Mouse (Mus musculus) liver, embryonic 13.5 days (tissue): ENCODE results near the gene Pdcd11. TPM values are rescaled to one million over a fixed set of nuclear protein-coding genes. Genes with fewer than 3 reads are reported as not detected.

Experiments used
- ATAC-seq: fragments of 200-750 bp; cut with Nextera tagmentation; 2 replicates; pipeline ENCODE4 v1.8.0; 2017; ENCODE audit warnings: low read depth, mild to moderate bottlenecking, moderate number of reproducible peaks, moderate library complexity
- DNase-seq: peaks from one replicate; pipeline ENCODE4 v3.0.0; 2022
- H3K27ac ChIP-seq: fragments of 300-500 bp; sonication (generic); 2 replicates; pipeline ENCODE4 v1.5.1; 2015; ENCODE audit warnings: moderate library complexity, mild to moderate bottlenecking, inconsistent platforms
- H3K27me3 ChIP-seq: fragments of 300-500 bp; sonication (generic); 2 replicates; pipeline ENCODE4 v1.6.1; 2015; ENCODE audit warnings: mild to moderate bottlenecking, inconsistent platforms
- H3K36me3 ChIP-seq: fragments of 300-500 bp; sonication (generic); 2 replicates; pipeline ENCODE4 v1.6.1; 2015; ENCODE audit warnings: mild to moderate bottlenecking, inconsistent platforms
- H3K4me1 ChIP-seq: fragments of 300-500 bp; sonication (generic); replicated peaks from 2 replicates; pipeline ENCODE4 v1.6.1; 2015; ENCODE audit warnings: inconsistent platforms
- H3K4me2 ChIP-seq: fragments of 300-500 bp; sonication (generic); 2 replicates; pipeline ENCODE4 v1.6.1; 2015; ENCODE audit warnings: inconsistent platforms, mild to moderate bottlenecking, moderate library complexity
- H3K4me3 ChIP-seq: fragments of 300-500 bp; sonication (generic); replicated peaks from 2 replicates; pipeline ENCODE4 v1.5.1; 2015; ENCODE audit warnings: mild to moderate bottlenecking, inconsistent platforms
- H3K9ac ChIP-seq: fragments of 300-500 bp; sonication (generic); 2 replicates; pipeline ENCODE4 v1.6.1; 2015; ENCODE audit warnings: mild to moderate bottlenecking, inconsistent platforms
- H3K9me3 ChIP-seq: fragments of 300-500 bp; sonication (generic); replicated peaks from 2 replicates; pipeline ENCODE4 v1.6.1; 2016; ENCODE audit warnings: inconsistent platforms
- WGBS: fragments of 180-500 bp; shearing (Covaris S2); methylation state at CpG from one replicate; pipeline ENCODE4 v1.1.7; 2015; ENCODE audit not compliant: insufficient replicate concordance; 5-methylcytosine and 5-hydroxymethylcytosine counted together
- polyA plus RNA-seq: library from polyadenylated mRNA; unstranded; fragments of >200 nt; fragmentation: Nextera tagmentation; extraction: Ambion mirVana; gene quantifications from 2 replicates; pipeline ENCODE4 v1.2.1, GENCODE M21; 2015

Gene Pdcd11
- polyA plus RNA-seq, 1 experiment from 2014 or later = 6.5 TPM

- Histone ChIP-seq H3K27ac (peak within 1 kb of the TSS; percentile 94), H3K9ac (peak within 1 kb of the TSS; percentile 98), H3K36me3 (peaks cover 23% of the 10 kb centered on the region), H3K27me3 (no peaks in the 10 kb centered on the region), H3K4me2 (peak within 1 kb of the TSS; percentile 87), H3K4me3 (peak within 1 kb of the TSS; percentile 100), H3K9me3 (no peaks in the 10 kb centered on the region), H3K4me1 (peaks cover 27% of the 10 kb centered on the region)
- ATAC-seq = peak; percentile 51
- peak; percentile 97 for DNase-seq
- WGBS = 8% methylated on average over 49 of the region's 49 CpGs
Observed at GRCm38 (mm10) chr19:47067096-47067882, 23.3 kb upstream of the Pdcd11 start, which contains the start of gene Taf5. Taf5 (plus strand) TSS chr19:47067746.

GRCm38 (mm10) chr19:47067924-47068611 is 22.5 kb upstream of the Pdcd11 start:
- Histone ChIP-seq H3K9ac (peak overlapping the region; percentile 98), H3K27me3 (no peaks in the 10 kb centered on the region), H3K36me3 (peaks cover 31% of the 10 kb centered on the region), H3K27ac (peak overlapping the region; percentile 94), H3K9me3 (no peaks in the 10 kb centered on the region), H3K4me3 (peak overlapping the region; percentile 100), H3K4me2 (peak overlapping the region; percentile 87), H3K4me1 (peaks cover 27% of the 10 kb centered on the region)
- peak; percentile 87 for DNase-seq
- ATAC-seq = peak; percentile 98
- WGBS = under 1% methylated on average over 63 of the region's 72 CpGs

DNA sequence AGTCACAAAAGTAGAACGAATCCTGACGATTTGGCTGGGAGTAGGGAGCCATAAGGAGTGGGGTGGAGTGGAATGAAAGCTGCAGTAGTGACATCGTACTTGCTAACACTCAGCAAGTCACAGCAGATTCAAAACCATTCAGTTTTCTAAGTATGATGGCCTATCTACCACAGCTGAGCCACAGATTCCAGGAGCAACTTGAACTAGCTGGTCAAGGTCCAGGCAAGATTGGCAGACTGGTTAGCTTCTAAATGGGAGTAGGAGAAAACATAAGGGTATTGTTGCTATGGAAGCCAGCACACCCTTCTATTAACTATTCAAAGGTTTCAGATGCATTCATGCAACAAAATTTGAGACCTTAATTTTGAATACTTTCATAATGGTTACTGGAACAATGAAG is 2.3 kb upstream of the Pdcd11 start:
- Histone ChIP-seq H3K9ac (peak overlapping the region; percentile 31; the same call in 1 of the 2 replicates), H3K4me3 (0 out of 2 replicates have a peak overlapping the region, but pooled peaks have one; percentile 4), H3K4me2 (0 out of 2 replicates have a peak overlapping the region, but pooled peaks have one; percentile 16)

DNA sequence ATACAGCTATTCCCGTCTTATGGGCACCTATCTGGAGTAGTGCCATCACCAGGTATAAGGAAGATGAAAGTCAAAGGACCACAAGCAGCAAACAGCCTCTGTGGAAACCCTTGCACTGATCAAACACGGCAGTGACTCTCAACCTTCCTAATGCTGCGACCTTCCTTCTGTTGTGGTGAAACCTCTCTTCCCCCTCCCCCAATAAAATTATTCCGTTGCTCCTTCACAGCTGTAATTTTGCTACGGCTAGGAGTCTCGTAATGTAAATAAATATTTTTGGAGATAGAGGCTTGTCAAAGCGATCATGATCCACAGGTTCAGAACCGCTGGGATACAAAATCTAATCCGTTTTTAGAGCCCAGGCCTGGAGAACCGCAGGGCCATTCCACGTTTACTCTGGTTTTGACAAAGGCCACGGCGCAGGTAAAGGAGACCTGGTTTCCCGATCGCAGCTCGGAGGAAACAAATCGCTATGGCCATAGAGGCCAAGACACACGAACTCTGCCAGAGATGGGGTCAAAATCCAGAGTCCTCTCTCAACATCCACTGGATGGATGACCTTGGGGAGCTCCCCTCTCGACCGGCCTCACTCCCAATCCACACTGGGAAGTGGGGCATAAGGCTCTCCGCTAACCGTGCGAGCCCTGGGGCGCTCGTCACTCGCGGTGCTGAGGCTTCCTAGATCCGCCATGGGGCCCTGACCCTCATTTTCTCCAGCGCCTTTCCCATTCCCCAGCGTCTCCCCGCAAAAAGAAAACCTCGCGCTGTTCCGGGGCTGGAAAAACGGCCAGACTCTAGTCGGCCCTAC is 646 bp upstream of the Pdcd11 start:
- Histone ChIP-seq H3K9me3 (no peaks in the 10 kb centered on the region), H3K4me2 (peak overlapping the region; percentile 76), H3K27ac (peak overlapping the region; percentile 84), H3K4me3 (peak overlapping the region; percentile 95), H3K4me1 (peaks cover 36% of the 10 kb centered on the region), H3K27me3 (no peaks in the 10 kb centered on the region), H3K9ac (peak overlapping the region; percentile 98), H3K36me3 (peaks cover 44% of the 10 kb centered on the region)
- WGBS = under 1% methylated on average over 36 of the region's 36 CpGs
- DNase-seq (no peak), ATAC-seq (peak; percentile 60)

More for the DNA sequence above, 2.3 kb upstream of the Pdcd11 start:
- ATAC-seq (no peak), DNase-seq (no peak)
- H3K27me3 ChIP-seq = no peaks in the 10 kb centered on the region
- WGBS = 79% methylated on average over 3 of the region's 3 CpGs
- peaks cover 48% of the 10 kb centered on the region for H3K36me3 ChIP-seq
- H3K9me3 ChIP-seq = no peaks in the 10 kb centered on the region
- H3K4me1 ChIP-seq = peaks cover 36% of the 10 kb centered on the region
- H3K27ac ChIP-seq = no peak overlapping the region

- no peak for DNase-seq
- Histone ChIP-seq H3K27me3 (no peaks in the 10 kb centered on the region), H3K4me1 (no peaks in the 10 kb centered on the region), H3K27ac (no peak overlapping the region), H3K36me3 (peaks cover 99% of the 10 kb centered on the region), H3K4me2 (no peak overlapping the region), H3K9ac (no peak overlapping the region), H3K4me3 (no peak overlapping the region), H3K9me3 (no peaks in the 10 kb centered on the region)
- no peak for ATAC-seq
- 71% methylated on average over 5 of the region's 5 CpGs for WGBS
Observed at GRCm38 (mm10) chr19:47101080-47101479, 10.5 kb downstream of the Pdcd11 start.

- Histone ChIP-seq H3K9me3 (no peaks in the 10 kb centered on the region), H3K27ac (no peak overlapping the region), H3K4me1 (no peaks in the 10 kb centered on the region), H3K9ac (no peak overlapping the region), H3K4me3 (no peak overlapping the region), H3K4me2 (no peak overlapping the region), H3K36me3 (peaks cover 99% of the 10 kb centered on the region), H3K27me3 (no peaks in the 10 kb centered on the region)
- no peak for ATAC-seq
- 79% methylated on average over 9 of the region's 9 CpGs for WGBS
- DNase-seq = no peak
Observed at GRCm38 (mm10) chr19:47104641-47105271, 14.2 kb downstream of the Pdcd11 start.

DNA sequence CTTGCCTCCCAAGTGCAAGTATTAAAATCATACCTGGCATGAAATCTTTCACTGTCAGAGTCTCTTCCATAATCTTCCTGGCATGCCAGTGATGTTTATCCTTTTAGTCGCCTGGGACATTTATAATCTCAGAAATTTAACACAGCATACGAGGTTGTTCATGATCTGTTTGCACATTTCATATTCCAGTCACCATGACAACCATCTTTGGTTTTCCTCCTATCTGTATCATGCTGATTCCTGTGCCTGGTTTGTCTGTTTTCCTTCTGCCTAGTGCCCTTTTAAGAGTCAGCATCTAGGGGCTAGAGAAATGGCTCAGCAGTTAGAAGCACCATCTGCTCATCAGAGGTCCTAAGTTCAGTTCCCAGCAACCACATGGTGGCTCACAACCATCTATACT is 28.1 kb downstream of the Pdcd11 start:
- no peak overlapping the region for H3K4me2 ChIP-seq
- no peaks in the 10 kb centered on the region for H3K27me3 ChIP-seq
- ATAC-seq (no peak), DNase-seq (no peak)
- H3K4me1 ChIP-seq = no peaks in the 10 kb centered on the region
- H3K9ac ChIP-seq = no peak overlapping the region
- H3K9me3 ChIP-seq = no peaks in the 10 kb centered on the region
- H3K36me3 ChIP-seq = peaks cover 84% of the 10 kb centered on the region
- H3K4me3 ChIP-seq = no peak overlapping the region
- no peak overlapping the region for H3K27ac ChIP-seq
- WGBS = 78% methylated on average over 2 of the region's 2 CpGs

DNA sequence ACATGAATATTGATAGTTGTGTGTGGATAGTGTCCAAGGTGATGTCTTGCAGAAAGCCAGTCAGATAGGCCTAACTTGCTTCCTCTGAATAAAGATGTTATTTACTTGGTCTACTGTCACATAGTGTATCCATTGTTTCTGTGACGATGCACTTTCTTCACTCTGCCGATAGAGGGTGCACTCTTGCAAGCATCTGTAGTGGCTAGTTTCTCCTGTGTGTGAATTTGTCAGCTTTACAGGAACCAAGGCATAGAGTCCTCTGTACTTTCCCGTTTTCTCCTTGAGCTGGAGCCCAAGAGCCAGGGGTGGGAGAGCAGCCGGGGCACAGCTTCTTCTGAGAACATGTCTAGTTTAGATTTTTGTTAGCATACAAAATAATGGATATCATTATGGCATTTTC is 30.5 kb downstream of the Pdcd11 start:
- Histone ChIP-seq H3K4me2 (no peak overlapping the region), H3K36me3 (peaks cover 85% of the 10 kb centered on the region), H3K4me1 (no peaks in the 10 kb centered on the region), H3K9me3 (no peaks in the 10 kb centered on the region), H3K27me3 (no peaks in the 10 kb centered on the region), H3K9ac (no peak overlapping the region), H3K4me3 (no peak overlapping the region), H3K27ac (no peak overlapping the region)
- no peak for ATAC-seq
- 35% methylated on average over 4 of the region's 4 CpGs for WGBS
- no peak for DNase-seq

DNA sequence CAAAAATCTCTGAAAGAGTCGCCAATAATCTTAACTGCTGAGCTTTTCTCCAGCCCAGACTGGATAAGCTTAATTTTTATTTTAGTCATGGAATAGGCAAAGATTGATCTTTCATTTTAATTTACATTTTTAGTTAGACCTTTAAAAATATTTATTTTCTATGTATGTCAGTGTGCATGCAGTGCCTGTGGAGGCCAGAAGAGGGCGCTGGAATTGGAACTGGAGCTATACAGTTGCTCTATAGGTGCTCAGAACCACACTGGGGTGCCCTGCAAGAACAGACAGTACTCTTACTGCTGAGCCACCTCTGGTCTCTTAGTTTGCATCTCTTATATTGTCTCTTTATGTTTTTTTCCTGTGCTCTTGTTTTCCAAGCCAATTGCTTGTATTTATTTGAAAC is 32.2 kb downstream of the Pdcd11 start:
- ATAC-seq (no peak), DNase-seq (no peak)
- no peak overlapping the region for H3K27ac ChIP-seq
- H3K4me3 ChIP-seq = no peak overlapping the region
- 23% methylated on average over 2 of the region's 2 CpGs for WGBS
- no peaks in the 10 kb centered on the region for H3K9me3 ChIP-seq
- H3K36me3 ChIP-seq = peaks cover 85% of the 10 kb centered on the region
- H3K27me3 ChIP-seq = no peaks in the 10 kb centered on the region
- H3K4me2 ChIP-seq = no peak overlapping the region
- H3K4me1 ChIP-seq = no peaks in the 10 kb centered on the region
- H3K9ac ChIP-seq = no peak overlapping the region

GRCm38 (mm10) chr19:47128164-47128563 is 37.6 kb downstream of the Pdcd11 start:
- ATAC-seq (no peak), DNase-seq (no peak)
- H3K27ac ChIP-seq = no peak overlapping the region
- H3K9me3 ChIP-seq = no peaks in the 10 kb centered on the region
- H3K4me1 ChIP-seq = peaks cover 5% of the 10 kb centered on the region; the same call in 1 of the 2 replicates
- WGBS = 92% methylated on average over 10 of the region's 10 CpGs
- no peak overlapping the region for H3K4me2 ChIP-seq
- H3K27me3 ChIP-seq = no peaks in the 10 kb centered on the region
- H3K9ac ChIP-seq = no peak overlapping the region
- H3K4me3 ChIP-seq = no peak overlapping the region
- peaks cover 97% of the 10 kb centered on the region for H3K36me3 ChIP-seq
